Mouse (Mus musculus) midbrain, embryonic 12.5 days (tissue): ENCODE results near the gene Emid1. TPM values are rescaled to one million over a fixed set of nuclear protein-coding genes. Genes with fewer than 3 reads are reported as not detected.
A peak's percentile ranks its signal among the peaks of the same experiment; 100 is the strongest.

Experiments
- ATAC-seq: fragments of 200-750 bp; cut with Nextera tagmentation; 2 replicates; pipeline ENCODE4 v1.8.0; 2017; ENCODE audit warnings: low read depth, moderate TSS enrichment, moderate library complexity; ENCODE audit not compliant: low FRiP score
- H3K27ac ChIP-seq: fragments of 300-500 bp; sonication (generic); replicated peaks from 2 replicates; pipeline ENCODE4 v1.5.1; 2016; ENCODE audit warnings: mild to moderate bottlenecking
- H3K27me3 ChIP-seq: fragments of 300-500 bp; sonication (generic); 2 replicates; pipeline ENCODE4 v1.6.1; 2016; ENCODE audit warnings: mild to moderate bottlenecking
- H3K36me3 ChIP-seq: fragments of 300-500 bp; sonication (generic); 2 replicates; pipeline ENCODE4 v1.6.1; 2016
- H3K4me1 ChIP-seq: fragments of 300-500 bp; sonication (generic); 2 replicates; pipeline ENCODE4 v1.6.1; 2016
- H3K4me2 ChIP-seq: fragments of 300-500 bp; sonication (generic); replicated peaks from 2 replicates; pipeline ENCODE4 v1.6.1; 2016; ENCODE audit warnings: mild to moderate bottlenecking, moderate library complexity
- H3K4me3 ChIP-seq: fragments of 300-500 bp; sonication (generic); 2 replicates; pipeline ENCODE4 v1.5.1; 2016; ENCODE audit warnings: mild to moderate bottlenecking
- H3K9ac ChIP-seq: fragments of 300-500 bp; sonication (generic); replicated peaks from 2 replicates; pipeline ENCODE4 v1.6.1; 2016; ENCODE audit warnings: mild to moderate bottlenecking, moderate library complexity
- H3K9me3 ChIP-seq: fragments of 300-500 bp; sonication (generic); 2 replicates; pipeline ENCODE4 v1.6.1; 2016; ENCODE audit warnings: mild to moderate bottlenecking
- WGBS: fragments of 180-500 bp; shearing (Covaris S2); methylation state at CpG from one replicate; pipeline ENCODE4 v1.1.7; 2016; 5-methylcytosine and 5-hydroxymethylcytosine counted together
- polyA plus RNA-seq: library from polyadenylated mRNA; unstranded; fragments of >200 nt; fragmentation: Nextera tagmentation; extraction: Ambion mirVana; gene quantifications from 2 replicates; pipeline ENCODE4 v1.2.1, GENCODE M21; 2016

Emid1 gene
- polyA plus RNA-seq, 1 experiment from 2014 or later, result 10.2 TPM

DNA sequence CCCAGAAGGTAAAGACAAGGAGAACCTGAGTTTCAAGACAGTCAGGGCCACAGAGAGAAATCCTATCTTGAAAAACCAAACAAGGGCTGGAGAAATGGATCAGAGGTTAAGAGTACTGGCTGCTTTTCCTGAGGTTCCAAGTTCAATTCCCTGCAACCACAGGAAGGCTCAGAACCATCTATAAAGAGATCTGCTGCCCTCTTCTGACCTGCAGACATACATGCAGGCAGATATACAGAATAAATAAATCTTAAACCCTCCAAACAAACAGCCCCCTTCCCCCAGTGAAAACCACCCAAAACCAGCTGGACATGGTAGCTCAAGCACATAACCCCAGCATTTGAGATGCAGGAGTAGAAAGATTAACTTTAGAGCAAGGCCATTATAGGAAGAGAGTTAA, 76.3 kb downstream of the Emid1 start:
- H3K27me3 ChIP-seq, result no peaks in the 10 kb centered on the region
- ATAC-seq, result no peak
- H3K36me3 ChIP-seq, result peaks cover 77% of the 10 kb centered on the region
- H3K27ac ChIP-seq, result no peak overlapping the region
- H3K4me3 ChIP-seq, result no peak overlapping the region
- no peaks in the 10 kb centered on the region for H3K4me1 ChIP-seq
- no peak overlapping the region for H3K4me2 ChIP-seq
- no peaks in the 10 kb centered on the region for H3K9me3 ChIP-seq
- no peak overlapping the region for H3K9ac ChIP-seq

DNA sequence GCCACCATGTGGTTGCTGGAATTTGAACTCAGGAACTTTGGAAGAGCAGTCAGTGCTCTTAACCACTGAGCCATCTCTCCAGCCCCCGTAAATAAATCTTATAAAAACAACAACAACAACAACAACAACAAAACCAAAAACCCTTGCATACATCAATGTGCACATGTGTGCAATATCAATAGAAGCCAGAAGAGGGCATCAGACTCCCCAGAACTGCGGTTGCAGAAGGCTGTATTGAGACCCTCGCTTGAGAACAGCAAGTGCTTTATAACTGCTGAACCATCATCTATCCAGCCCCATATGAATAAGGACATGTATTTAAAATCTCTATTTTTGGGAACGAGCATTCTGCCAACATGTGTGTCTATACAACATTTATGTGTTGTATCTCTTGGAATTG, 77.2 kb downstream of the Emid1 start:
- Histone ChIP-seq H3K9me3 (no peaks in the 10 kb centered on the region), H3K4me3 (no peak overlapping the region), H3K36me3 (peaks cover 77% of the 10 kb centered on the region), H3K9ac (no peak overlapping the region), H3K4me2 (no peak overlapping the region), H3K27ac (no peak overlapping the region), H3K4me1 (no peaks in the 10 kb centered on the region), H3K27me3 (no peaks in the 10 kb centered on the region)
- ATAC-seq, result no peak
- whole genome bisulfite sequencing, result 73% methylated on average over 4 of the region's 4 CpGs

DNA sequence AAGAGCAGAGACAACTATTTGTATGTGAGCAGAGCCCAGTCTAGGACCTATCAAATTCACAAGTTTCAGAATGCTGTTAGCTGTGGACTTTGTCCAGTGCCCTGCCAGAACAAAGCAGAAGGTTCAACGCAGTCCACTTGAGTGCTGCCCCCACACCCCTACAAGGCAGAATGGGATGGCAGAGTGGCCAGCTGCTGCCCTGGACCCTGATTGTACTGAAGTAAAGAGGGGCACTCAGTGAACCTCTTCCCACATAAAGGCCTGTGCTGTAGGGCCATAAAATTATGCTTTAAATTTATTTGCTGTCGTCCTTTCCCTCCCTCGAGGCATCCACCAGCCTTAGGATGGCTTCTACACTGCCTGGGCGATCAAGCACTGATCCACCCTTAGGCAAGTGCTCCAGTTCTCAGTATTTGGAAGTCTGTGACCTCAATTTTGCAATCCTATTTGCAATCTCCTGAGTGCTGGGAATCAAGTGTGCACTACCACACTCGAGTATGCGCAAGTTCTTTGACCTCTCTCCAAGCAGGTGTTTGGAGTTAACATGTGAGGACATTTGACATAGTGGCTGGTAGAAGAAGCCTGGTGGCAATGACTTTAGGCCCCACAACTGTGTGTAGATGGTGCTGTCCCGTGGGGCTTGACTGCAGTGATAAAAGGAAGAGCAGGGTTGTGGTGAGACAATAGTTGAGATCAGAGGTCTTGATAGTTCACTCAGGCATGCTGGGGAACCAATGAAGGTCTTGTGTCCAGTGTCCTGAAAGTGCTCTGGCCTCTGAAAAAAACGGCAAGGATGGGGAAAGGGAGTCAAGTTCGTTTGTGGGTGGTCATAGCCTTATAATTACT, 83.7 kb downstream of the Emid1 start:
- 86% methylated on average over 9 of the region's 9 CpGs for WGBS
- ATAC-seq, result no peak
- no peak overlapping the region for H3K27ac ChIP-seq
- no peak overlapping the region for H3K9ac ChIP-seq
- H3K4me1 ChIP-seq, result peaks cover 15% of the 10 kb centered on the region
- H3K4me2 ChIP-seq, result no peak overlapping the region
- no peaks in the 10 kb centered on the region for H3K9me3 ChIP-seq
- peaks cover 17% of the 10 kb centered on the region for H3K27me3 ChIP-seq
- no peak overlapping the region for H3K4me3 ChIP-seq
- H3K36me3 ChIP-seq, result peaks cover 55% of the 10 kb centered on the region

DNA sequence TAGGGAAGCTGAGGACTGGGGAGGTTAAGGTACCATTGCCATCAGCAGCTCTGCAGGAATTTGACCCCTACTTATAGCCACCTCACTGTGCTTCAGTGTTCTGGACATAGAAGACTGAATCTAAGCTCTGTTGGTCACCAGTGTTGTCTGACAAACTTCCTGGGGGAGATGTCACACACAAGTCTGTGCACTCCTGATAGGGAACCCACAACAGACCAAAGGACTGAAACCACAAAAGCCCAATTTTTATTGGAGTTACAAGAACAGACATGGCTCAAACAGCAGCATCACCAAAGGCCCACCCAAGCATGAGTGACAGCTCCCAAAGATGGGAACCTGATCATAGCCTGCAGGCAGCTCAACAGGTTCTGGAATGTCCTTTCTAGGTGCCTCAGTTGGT, 85.0 kb downstream of the Emid1 start:
- H3K4me1 ChIP-seq, result peaks cover 28% of the 10 kb centered on the region
- H3K4me3 ChIP-seq, result no peak overlapping the region
- H3K4me2 ChIP-seq, result no peak overlapping the region
- no peak for ATAC-seq
- peaks cover 42% of the 10 kb centered on the region for H3K36me3 ChIP-seq
- H3K27me3 ChIP-seq, result peaks cover 30% of the 10 kb centered on the region
- no peak overlapping the region; the same call in 1 of the 2 replicates for H3K27ac ChIP-seq
- no peak overlapping the region for H3K9ac ChIP-seq
- no peaks in the 10 kb centered on the region for H3K9me3 ChIP-seq

DNA sequence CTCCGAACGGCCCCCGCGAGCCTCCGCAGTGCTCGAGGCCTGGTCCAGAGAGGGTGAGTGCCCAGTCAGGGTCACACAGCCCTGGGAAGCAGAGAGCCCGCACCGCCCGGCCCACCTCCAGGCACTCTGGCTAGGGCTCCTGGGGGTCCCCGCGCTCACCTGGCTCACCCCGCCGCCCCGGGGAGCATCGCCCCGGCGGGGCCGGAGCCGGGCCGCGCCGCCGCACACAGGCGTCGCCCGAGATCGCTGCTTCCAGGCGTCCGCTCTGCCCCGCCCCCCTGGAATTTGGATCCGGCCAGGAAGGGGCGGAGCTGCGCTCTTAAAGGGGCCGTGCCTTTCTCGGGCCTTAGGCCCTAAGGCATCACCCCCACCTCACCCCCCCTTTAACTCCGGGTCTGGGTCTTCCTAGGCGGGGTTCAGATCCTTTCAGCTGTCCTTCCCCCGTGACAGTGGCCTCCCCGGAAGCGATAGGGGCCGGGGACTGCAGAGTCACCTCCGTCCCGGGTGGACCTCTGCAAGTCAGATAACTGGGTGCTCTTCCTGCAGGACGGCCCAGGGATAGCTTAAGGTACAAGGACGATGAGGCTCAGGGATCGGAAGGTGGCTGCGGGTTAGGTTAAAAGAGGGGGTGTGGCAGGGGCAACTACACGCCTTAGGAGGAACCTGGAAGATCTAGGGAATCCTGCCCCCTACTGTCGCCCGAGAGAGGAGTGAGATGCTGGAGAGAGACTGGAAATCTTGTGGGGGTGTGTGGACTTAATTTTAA, 86.8 kb downstream of the Emid1 start, which contains the start of gene Gas2l1:
TSS of gene Gas2l1 (minus strand) at position 272 of the 766 bp plus-strand sequence.
- H3K27ac ChIP-seq, result peak within 1 kb of the TSS; percentile 30; the same call in 1 of the 2 replicates
- H3K4me1 ChIP-seq, result peaks cover 42% of the 10 kb centered on the region
- peak within 1 kb of the TSS; percentile 73 for H3K9ac ChIP-seq
- WGBS, result under 1% methylated on average over 49 of the region's 50 CpGs
- H3K36me3 ChIP-seq, result peaks cover 24% of the 10 kb centered on the region
- ATAC-seq, result peak; percentile 83
- peak within 1 kb of the TSS; percentile 86 for H3K4me2 ChIP-seq
- H3K27me3 ChIP-seq, result peaks cover 48% of the 10 kb centered on the region
- H3K9me3 ChIP-seq, result no peaks in the 10 kb centered on the region
- H3K4me3 ChIP-seq, result peak within 1 kb of the TSS; percentile 69

DNA sequence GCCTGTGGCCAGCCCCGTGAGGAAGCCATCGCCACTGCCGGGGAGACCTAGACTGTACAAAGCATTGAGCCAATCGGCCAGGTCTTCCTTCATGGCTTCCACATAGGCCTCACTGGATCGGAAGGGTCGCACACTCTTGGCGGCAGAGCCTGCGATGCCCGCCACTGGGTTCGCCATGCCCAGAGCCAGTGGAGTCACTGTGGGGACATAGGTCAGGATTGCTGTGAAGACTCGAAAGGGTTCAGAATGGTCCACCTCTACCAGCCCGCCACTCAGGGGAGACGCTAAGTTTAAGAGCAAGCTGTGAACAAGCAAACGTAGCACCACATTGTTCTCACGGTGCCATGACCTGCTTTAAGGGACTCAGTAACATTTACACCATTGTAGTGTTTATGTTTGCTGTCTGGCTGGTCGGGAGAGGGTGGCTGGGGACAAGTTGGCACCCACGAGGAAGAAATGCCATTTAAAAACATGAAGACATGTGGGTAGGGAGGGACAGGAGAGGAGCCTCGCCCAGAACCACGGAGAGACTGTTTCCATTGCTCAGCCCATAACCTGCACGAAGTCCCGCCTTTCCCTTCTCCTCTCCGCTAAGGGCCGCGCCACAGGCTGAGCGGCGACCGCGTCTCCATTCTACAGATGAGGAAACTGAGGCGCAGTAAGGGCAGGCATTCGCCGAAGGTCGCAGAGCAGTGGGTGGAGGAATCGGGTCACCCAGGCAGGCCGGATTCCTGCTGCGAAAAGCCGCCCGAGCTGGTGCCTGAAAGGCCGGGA, 87.6 kb downstream of the Emid1 start:
- H3K4me1 ChIP-seq, result peaks cover 42% of the 10 kb centered on the region
- H3K4me3 ChIP-seq, result peak overlapping the region; percentile 69
- H3K27ac ChIP-seq, result no peak overlapping the region
- peak overlapping the region; percentile 73 for H3K9ac ChIP-seq
- H3K27me3 ChIP-seq, result peaks cover 55% of the 10 kb centered on the region
- no peaks in the 10 kb centered on the region for H3K9me3 ChIP-seq
- WGBS, result 18% methylated on average over 38 of the region's 38 CpGs
- ATAC-seq, result peak; percentile 2; the same call in 1 of the 2 replicates
- H3K36me3 ChIP-seq, result peaks cover 18% of the 10 kb centered on the region
- peak overlapping the region; percentile 86 for H3K4me2 ChIP-seq

DNA sequence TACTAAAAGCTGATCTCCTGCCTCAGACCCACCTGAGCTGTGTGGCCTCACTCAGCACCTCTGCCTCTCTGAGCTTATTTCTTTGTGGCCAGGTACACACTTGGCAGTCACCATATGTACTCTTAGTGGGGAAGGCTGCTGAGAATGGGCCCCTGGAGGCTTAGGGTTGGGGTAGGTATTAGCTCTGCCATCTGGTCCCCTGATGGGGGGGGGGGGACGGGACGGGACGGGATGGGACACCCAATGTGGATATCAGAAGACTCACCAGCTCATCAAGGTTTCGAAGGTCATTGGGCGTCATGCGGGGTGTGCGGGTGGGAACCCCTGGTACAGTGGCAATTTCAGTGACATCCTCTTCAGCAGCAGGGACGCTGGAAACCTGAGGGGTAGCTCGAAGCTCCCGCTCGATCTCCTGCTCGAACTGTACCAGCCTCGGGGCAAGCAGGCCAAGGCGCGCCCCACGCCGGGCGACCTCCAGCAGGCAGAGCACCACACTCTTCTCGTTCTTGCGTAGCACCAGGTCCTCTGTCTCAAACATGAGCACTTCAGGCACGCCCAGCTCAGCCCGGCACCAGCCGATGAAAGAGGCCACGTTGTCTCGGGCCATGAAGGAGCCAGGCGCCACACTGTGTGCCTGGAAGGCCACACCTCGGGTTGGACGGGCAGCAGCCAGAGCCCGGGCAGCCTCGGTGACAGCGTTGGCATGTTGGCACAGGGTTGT, 88.3 kb downstream of the Emid1 start:
- Histone ChIP-seq H3K36me3 (peaks cover 10% of the 10 kb centered on the region), H3K9ac (0 out of 2 replicates have a peak overlapping the region, but pooled peaks have one; percentile 11), H3K27ac (no peak overlapping the region), H3K9me3 (no peaks in the 10 kb centered on the region), H3K4me2 (peak overlapping the region; percentile 86), H3K4me1 (peaks cover 42% of the 10 kb centered on the region), H3K27me3 (peaks cover 63% of the 10 kb centered on the region), H3K4me3 (peak overlapping the region; percentile 69)
- no peak for ATAC-seq
- 52% methylated on average over 31 of the region's 31 CpGs for WGBS

DNA sequence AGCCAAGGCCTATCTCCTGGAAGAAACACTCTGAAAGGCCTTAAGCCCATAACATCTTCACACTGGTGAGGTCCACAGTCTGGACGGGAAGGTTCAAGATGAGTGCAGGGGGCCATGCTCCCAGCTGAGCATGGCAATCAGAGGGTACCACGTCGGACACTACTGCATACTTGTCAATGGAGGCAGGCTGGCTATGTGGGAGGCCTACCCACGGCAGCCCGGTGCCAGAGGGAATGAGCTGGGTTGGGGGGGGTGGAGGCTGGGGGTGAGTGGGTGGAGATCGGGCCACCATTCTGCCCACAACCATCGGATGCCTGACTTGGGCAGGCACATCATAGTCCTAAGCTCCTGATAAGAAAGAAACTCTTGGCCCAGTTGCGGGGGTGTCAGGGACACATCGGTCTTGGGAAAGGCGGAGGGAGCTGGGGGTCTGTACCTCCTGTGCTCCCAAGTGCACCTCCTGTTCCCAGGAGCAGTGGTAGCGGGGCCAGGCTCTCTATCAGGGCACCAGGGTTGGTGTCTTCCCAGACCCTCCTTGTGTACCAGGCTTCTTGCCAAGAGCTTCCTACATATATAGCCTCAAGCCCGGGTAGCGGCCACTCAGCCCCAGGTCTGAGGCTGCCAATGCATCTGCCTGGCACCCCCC, 89.1 kb downstream of the Emid1 start:
- Histone ChIP-seq H3K9me3 (no peaks in the 10 kb centered on the region), H3K4me2 (0 out of 2 replicates have a peak overlapping the region, but pooled peaks have one; percentile 57), H3K9ac (no peak overlapping the region), H3K4me1 (peaks cover 46% of the 10 kb centered on the region), H3K36me3 (peaks cover 3% of the 10 kb centered on the region), H3K27ac (no peak overlapping the region), H3K4me3 (no peak overlapping the region), H3K27me3 (peaks cover 70% of the 10 kb centered on the region)
- WGBS, result 62% methylated on average over 13 of the region's 13 CpGs
- no peak for ATAC-seq

DNA sequence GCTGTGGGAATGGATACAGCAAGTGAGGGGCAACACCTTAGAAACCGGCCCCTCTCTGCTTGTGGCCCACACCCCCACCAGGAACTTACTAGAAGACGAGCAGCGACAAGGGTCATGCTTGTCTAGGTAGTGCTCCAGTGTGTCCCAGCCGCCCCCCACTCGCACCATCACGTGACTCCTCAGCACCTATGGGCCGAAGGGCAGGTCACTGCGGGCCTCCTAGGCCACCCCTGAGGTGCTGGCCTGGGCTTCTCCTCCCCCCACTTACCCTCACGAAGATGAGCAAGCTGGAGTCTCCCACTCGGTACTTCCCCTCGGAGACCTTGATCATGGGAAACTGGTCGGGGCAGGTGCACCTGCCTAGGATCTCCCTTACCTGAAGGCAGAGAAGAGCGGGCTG, 89.7 kb downstream of the Emid1 start:
- peak overlapping the region; percentile 32; the same call in 1 of the 2 replicates for H3K9ac ChIP-seq
- H3K27ac ChIP-seq, result no peak overlapping the region
- no peaks in the 10 kb centered on the region for H3K9me3 ChIP-seq
- peaks cover 53% of the 10 kb centered on the region for H3K4me1 ChIP-seq
- H3K36me3 ChIP-seq, result no peaks in the 10 kb centered on the region
- 14% methylated on average over 13 of the region's 13 CpGs for WGBS
- ATAC-seq, result no peak
- peak overlapping the region; percentile 57 for H3K4me2 ChIP-seq
- H3K4me3 ChIP-seq, result peak overlapping the region; percentile 38
- peaks cover 77% of the 10 kb centered on the region for H3K27me3 ChIP-seq

DNA sequence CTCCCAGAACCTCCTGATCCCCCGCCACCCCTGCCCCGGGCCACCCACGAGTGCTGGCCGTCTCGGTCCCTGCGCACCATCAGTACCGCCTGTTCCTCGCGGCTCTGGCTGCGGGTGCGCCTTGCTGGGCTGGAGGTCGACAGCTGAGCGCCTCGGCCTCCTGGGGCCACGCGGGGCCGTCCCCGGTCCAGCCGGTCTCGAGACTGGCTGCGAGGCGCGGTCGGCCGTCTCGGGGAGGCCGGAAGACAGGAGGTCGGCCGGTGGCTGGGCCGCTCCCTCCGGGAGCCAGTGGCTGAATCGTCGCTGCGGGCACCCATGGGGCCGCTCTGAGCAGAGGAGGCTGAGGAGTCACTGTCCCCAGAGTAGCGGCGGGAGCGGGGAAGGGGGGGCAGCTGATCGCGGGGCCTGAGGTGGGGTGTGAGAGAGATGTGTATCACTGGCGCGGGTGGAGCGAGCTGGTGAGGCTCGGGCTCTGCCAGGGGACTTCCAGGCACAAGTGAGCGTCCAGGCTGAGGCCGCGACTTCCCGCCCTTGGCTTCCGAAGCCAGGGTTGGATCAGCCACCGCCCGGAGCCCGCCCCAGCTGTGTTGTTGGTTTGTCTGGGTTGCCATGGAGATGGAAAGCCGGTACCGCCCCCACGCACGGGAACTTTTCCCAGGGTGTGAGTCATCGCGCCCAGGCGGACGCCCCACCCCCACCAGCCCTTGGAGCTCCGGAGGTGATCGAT, 90.5 kb downstream of the Emid1 start:
- Histone ChIP-seq H3K27me3 (peaks cover 84% of the 10 kb centered on the region), H3K27ac (no peak overlapping the region), H3K4me1 (peaks cover 61% of the 10 kb centered on the region), H3K4me2 (peak overlapping the region; percentile 57), H3K9ac (peak overlapping the region; percentile 32), H3K36me3 (no peaks in the 10 kb centered on the region), H3K4me3 (peak overlapping the region; percentile 38), H3K9me3 (no peaks in the 10 kb centered on the region)
- ATAC-seq, result peak; percentile 14; the same call in 1 of the 2 replicates
- WGBS, result 1% methylated on average over 55 of the region's 62 CpGs
